Mouse (Mus musculus) layer of hippocampus, adult 6 months (tissue): ENCODE results near the gene Tgfbr3l. TPM values are rescaled to one million over a fixed set of nuclear protein-coding genes. Genes with fewer than 3 reads are reported as not detected.

Experiments used
- long read RNA-seq, 2 experiments: library from polyadenylated mRNA; unstranded; transcript quantifications; one replicate each; pipeline ENCODE4 v2.0.0; 2019 to 2020
- polyA plus RNA-seq: library from polyadenylated mRNA; unstranded; fragments of <200 nt; fragmentation: Nextera tagmentation; gene quantifications from 2 replicates; pipeline ENCODE4 v1.2.3, GENCODE M21; 2021

The Tgfbr3l gene
- polyA plus RNA-seq, result 0.21 and 0.40 TPM in 2 replicates
- long read RNA-seq, experiment 1, result 0 reads
- long read RNA-seq, experiment 2, partial matches to known transcripts, result 0 of 1 reads
- long read RNA-seq, experiment 2, other reads (novel, unspliced or antisense), result 0 of 1 reads

GRCm38 (mm10) chr8:4247951-4248540 is at the start of gene Tgfbr3l:
TSS of gene Tgfbr3l (plus strand) at chr8:4248214.

DNA sequence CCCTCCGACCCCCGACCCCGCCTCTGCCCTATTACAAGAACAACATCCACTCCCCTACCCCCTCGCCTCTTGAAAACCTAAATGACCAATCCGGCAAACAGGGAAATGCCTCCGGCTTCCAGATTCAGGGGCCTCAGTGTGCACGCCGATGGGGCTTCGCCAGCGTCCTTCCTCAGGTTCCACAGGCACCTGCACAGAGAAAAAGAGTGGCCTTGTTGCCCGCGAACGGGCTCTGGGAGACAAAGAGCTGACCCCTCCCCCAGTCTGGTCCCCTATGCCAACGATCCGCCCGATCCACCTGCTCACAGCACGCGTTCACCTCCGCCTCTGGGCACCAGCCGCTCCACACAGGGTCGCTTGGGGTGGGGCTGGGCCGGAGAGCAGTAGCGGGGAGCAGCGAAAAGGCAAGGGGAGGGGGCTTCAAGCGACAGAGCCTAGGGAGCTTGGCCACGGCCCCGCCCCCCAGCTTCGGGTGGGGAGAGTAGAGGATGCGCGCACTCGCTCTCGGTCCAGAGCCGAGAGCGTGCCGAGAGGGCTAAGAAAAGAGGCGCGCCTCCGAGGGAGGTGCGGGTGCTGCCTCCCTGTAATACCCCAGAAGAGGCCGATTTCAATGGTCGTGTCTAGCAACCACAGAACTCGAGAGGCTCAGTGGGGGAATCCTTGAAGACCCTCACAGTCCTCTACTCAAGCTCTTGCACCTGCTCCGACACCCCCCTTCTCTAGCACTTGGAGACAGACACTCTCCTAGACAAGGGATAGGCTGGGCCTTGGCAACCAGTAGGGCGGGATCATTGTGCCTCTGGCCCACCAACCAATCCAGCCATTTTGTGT is 31.0 kb upstream of the Tgfbr3l start, which contains the start of gene Prr36:
TSS of gene Prr36 (minus strand) at position 669 of the 831 bp plus-strand sequence.

DNA sequence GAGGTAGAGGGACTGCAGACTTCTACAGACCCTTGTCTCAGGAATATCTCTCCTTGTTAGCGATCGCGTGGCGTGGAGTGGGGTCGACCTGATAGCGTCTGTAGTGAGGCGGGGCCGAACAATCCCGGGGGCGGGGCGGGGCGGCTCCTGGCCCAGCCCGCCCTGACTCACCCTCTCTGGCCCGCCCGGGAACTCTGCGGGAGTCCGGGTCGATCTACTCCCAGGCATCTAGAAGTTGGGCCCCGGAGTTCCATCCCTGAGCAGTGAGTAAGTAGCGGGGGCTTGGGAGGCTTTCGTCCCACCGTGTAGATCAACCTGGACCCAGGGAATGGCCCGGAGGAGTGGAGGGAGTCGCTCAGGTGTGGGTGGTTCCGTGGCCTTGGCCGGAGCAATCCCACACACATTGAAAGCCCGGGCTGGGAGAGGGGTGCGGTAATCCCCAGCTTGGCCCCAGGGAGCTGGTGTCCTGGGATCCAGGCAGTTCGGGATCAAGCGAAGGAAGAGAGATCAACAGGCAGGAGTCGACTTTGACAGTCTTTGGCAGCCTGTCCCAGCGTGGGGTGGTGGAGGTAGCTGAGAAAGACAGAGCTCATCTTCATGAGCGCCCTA is 21.2 kb upstream of the Tgfbr3l start, which contains the start of gene Lrrc8e:
TSS of gene Lrrc8e (plus strand) at position 89 of the 609 bp plus-strand sequence.

DNA sequence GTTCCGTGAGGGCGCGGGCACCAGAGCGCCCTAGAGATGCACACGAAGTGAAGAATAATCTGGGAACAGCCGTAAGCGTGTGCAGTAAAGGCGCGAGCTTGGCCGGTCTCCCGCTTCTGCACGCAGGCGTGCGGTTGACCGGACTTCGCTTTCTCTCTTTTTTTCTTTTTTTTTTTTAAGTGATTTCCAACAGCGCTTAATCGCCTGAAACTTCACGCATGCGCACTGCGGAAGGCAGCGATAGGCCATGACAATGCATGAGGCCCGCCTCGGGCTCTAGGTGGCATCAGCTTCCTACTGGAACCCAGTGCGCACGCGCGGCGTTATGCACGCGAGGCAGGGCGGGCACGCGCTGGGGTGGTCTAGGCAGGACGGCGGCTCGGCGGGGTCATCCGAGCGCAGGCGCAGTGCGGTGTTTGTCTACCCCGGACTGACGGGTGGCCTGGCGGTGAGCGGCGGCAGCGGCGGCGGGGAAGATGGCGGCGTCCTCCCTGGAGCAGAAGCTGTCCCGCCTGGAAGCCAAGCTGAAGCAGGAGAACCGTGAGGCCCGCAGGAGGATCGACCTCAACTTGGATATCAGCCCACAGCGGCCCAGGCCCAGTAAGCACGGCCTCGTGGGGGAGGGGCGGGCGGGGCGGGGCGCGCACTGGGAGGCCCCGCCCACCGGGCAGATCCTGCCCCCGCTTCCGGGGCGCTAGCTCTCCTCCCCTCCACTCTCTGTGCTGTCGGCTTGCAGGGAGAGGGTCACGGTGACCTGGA is 9.4 kb upstream of the Tgfbr3l start, which contains the start of the genes Map2k7 and Gm49320:
TSS of gene Map2k7 (plus strand) at position 307 of the 759 bp plus-strand sequence.
TSS of gene Gm49320 (plus strand) at position 432 of the 759 bp plus-strand sequence.

GRCm38 (mm10) chr8:4252934-4253841 is 5.2 kb downstream of the Tgfbr3l start, which contains the start of gene Snapc2:
TSS of gene Snapc2 (plus strand) at chr8:4253080.

GRCm38 (mm10) chr8:4259125-4259804 is 11.3 kb downstream of the Tgfbr3l start, which contains the start of gene Ctxn1:
TSS of gene Ctxn1 (minus strand) at chr8:4259274.

GRCm38 (mm10) chr8:4275275-4276110 is 27.5 kb downstream of the Tgfbr3l start, which contains the start of gene Timm44:
TSS of gene Timm44 (minus strand) at chr8:4275913.

Other genes with a start within 250 kb of the Tgfbr3l start
- gene Cd209f, start 142.4 kb upstream of the Tgfbr3l start, polyA plus RNA-seq, result 1.2 and 2.2 TPM in 2 replicates
- gene Cd209g, start 114.1 kb upstream of the Tgfbr3l start, polyA plus RNA-seq, result 0.28 and 0.43 TPM in 2 replicates
- gene Evi5l, start 81.6 kb upstream of the Tgfbr3l start, polyA plus RNA-seq, result 19.8 and 23.8 TPM in 2 replicates
- gene Prr36, start 30.8 kb upstream of the Tgfbr3l start, polyA plus RNA-seq, result 18.3 and 30.0 TPM in 2 replicates
- gene Lrrc8e, start 21.4 kb upstream of the Tgfbr3l start, polyA plus RNA-seq, result not detected in 2 replicates
- 12.9 and 16.1 TPM in 2 replicates for gene Map2k7, start 9.5 kb upstream of the Tgfbr3l start, polyA plus RNA-seq
- 0.08 TPM in 1 of 2 replicates, not detected in the other for gene Gm49320, start 9.3 kb upstream of the Tgfbr3l start, polyA plus RNA-seq
- 31.8 and 34.8 TPM in 2 replicates for gene Snapc2, start 4.9 kb downstream of the Tgfbr3l start, polyA plus RNA-seq
- gene Ctxn1, start 11.1 kb downstream of the Tgfbr3l start, polyA plus RNA-seq, result 735 and 876 TPM in 2 replicates
- 22.1 and 27.5 TPM in 2 replicates for gene Timm44, start 27.7 kb downstream of the Tgfbr3l start, polyA plus RNA-seq
- gene Ccl25, start 77.0 kb downstream of the Tgfbr3l start, polyA plus RNA-seq, result 19.5 and 23.5 TPM in 2 replicates
- 69.8 and 88.2 TPM in 2 replicates for gene Elavl1, start 77.2 kb downstream of the Tgfbr3l start, polyA plus RNA-seq
- 32.0 and 32.4 TPM in 2 replicates for gene Cers4, start 244.8 kb downstream of the Tgfbr3l start, polyA plus RNA-seq